Mouse (Mus musculus) left cerebral cortex, adult 11 months (tissue): ENCODE data around the gene Cdh23.

Experiments used
- DNase-seq: peaks from one replicate; pipeline ENCODE4 v3.0.0; 2022; ENCODE audit warnings: low spot score

Cdh23 gene

GRCm38 (mm10) chr10:60282116-60283014 is 413.9 kb downstream of the Cdh23 start:
- no peak for DNase-seq

DNA sequence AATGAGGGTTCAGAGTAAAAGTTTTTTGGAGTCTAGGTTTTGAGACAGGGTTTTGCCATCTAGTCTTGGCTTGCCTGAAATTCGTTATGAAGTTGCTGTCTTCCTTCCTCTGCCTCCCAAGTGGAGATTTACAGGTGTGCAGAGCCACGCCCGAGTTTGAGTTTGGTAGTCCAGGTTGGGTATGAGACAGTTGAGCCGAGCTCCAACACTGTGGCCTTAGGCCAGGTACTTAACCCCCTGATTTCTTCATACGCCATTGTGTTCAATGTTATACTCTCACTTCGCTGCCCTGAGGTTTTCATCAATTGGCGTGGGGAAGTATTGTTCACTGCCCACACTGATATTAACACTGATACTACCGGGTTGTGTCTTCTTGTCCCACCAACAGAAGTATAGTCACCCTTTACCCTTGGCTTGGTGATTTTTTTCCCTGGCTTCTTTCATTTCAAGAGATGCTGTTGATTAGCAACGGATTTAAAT is 414.7 kb downstream of the Cdh23 start:
- DNase-seq = no peak

DNA sequence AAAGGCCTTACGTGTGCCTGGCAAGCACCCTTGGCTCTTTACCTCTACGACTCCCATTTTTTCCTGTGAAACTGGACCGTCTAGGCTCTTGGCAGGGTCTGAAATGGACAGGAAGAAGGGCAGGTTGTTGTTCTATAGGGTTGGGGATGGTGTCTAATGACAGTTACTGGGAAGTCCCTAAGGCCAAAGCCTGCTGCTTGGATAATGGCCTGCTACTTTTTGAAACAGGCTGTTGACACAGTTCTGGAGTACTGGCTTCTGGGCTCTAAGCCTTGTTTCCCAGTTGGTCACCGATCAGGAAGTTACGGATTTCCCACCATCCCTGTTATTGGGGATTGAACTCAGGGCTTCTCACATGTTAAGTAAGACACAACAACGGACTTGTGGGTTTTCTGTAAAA is 415.9 kb downstream of the Cdh23 start:
- no peak for DNase-seq

GRCm38 (mm10) chr10:60279941-60280301 is 416.4 kb downstream of the Cdh23 start:
- DNase-seq = peak; percentile 73

- DNase-seq = no peak
These were observed 416.9 kb downstream of the Cdh23 start for GRCm38 (mm10) chr10:60279290-60279940.

DNA sequence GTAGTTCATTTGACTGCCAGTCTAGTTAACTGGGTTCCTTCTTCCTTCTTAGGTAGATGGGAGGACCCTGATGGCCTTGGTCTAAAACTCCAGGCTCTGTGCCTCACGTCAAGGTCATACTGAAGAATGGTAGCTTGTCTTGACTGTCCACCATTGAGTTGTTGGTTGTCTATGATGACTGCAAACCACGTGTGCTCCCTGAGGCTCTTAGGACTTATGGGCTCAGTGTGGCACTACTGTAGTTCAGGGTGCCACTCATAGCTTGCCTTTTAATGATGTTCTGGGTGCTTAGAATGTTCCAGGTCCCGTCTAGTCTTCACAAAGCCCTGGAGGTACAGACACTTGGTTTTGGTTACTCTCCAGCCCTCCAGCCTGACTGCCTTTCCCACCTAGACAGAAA is 417.5 kb downstream of the Cdh23 start:
- DNase-seq = no peak

DNA sequence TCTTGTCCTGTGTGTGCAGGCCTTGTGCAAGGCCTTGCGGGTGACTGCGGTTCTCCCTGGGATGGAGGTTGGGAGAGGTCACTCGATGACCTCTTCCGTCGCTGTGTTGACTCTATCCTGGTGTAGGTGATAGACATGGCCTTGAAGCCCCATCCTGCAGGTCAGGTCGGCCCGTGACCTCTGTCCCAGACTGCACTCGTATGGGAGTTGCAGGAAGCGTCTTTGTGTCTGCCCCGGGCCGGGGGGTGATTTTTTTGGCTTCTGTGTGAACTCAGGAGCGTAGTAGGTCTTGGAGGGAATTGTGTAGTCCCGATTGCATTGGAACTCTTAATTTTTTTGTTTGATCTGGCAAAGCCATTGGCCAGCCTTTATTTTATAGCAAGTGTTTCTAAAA is 418.3 kb downstream of the Cdh23 start:
- no peak for DNase-seq

DNA sequence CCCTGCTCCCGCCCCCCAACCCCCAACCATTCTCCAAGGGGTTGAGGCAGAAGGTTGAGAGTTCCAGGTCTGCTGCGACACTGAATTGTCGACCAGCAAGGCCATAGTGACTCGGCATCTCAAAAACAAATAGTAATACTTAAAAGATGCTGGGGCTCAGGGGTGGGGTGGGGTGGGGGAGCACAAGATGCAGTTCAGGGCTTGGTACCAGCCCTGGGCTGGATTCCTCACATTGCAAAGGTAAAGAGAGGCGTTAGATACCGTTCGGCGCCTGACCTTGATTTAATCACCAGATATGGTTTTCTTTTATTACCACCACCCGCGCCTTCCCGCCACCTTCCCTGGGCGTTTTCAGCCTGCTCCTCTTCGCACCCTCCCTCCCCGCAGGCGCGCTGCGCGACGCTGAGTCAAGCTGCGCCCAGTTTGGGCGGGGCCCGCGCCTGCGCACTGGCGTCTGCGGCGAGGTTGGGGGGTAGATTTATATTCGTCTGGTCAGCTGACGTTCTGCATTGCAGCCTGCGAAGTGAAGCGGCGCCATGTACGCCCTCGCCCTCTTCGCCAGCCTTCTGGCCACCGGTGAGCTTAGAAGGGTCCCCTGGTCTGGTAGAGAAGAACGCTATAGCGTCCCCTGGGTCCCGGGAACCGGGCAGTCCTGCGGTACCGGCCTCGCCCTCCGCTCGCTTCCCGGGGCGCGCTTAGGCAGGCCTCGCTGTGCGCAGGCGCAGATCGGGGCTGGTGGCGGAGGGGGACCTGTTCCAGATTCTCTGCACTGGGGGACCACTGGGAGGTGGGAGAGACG is 418.9 kb downstream of the Cdh23 start, which contains the start of gene Psap:
Gene Psap, plus strand, starts transcription at position 421 of the 799 bp plus-strand sequence.
- peak; percentile 89 for DNase-seq

- no peak for DNase-seq
These were observed 422.9 kb downstream of the Cdh23 start for GRCm38 (mm10) chr10:60273382-60273781.

GRCm38 (mm10) chr10:60272241-60272640 is 424.0 kb downstream of the Cdh23 start:
- DNase-seq = no peak

DNA sequence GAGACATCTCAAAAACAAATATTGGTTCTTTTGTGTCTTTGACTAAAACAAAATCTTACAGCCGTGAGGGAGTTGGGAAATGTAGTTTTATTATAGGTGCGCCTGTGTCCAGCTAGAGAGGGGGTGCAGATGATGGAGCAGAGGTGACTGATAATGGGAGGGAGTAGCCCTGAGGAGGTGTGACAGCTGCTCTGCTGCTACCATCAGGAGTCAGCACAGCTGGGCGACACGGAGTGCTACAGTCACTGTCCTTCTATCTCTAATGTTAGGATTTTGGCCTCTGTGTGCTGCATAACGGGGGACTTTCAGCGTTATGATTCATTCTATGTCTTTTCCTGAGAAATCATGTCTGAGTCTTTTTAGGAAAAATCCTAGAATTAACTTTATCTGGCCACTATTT is 425.3 kb downstream of the Cdh23 start:
- no peak for DNase-seq

- no peak for DNase-seq
These were observed 426.9 kb downstream of the Cdh23 start for GRCm38 (mm10) chr10:60269141-60270064.

DNA sequence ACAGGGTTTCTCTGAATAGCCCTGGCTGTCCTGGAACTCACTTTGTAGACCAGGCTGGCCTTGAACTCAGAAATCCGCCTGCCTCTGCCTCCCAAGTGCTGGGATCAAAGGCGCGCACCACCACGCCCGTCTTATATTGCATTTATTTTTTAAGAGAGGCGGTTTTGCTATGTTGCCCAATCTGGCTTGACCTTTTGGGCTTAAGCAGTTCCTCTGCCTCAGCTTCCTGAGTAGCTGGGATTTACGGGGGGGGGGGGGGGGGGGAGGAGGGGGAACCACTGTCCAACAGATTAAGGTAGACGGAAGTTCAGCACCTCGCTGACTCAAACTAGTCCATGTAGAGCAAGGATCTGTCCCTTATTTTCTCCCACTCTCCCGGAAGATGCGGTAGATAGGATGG is 427.6 kb downstream of the Cdh23 start:
- no peak for DNase-seq

GRCm38 (mm10) chr10:60266842-60267401 is 429.4 kb downstream of the Cdh23 start:
- DNase-seq = no peak

DNA sequence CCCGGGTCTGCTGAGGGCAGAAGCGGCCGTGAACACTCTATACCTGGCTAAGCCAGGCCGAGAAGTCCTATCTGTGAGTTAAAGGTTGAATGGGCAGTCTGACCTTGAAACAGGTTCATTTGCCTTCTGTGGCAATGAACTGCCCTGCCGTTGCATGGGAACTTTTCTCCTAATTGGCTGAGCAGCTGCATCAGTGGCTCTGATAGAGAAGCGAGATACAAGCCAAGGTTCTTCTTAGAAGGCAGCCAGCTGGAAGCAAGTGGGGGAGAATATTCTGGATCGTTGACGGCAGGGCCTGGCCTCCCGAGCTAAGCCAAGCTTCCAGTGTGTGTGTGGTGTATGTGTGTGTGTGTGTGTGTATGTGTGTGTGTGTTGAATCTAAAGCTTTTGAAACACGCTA is 431.0 kb downstream of the Cdh23 start:
- no peak for DNase-seq

DNA sequence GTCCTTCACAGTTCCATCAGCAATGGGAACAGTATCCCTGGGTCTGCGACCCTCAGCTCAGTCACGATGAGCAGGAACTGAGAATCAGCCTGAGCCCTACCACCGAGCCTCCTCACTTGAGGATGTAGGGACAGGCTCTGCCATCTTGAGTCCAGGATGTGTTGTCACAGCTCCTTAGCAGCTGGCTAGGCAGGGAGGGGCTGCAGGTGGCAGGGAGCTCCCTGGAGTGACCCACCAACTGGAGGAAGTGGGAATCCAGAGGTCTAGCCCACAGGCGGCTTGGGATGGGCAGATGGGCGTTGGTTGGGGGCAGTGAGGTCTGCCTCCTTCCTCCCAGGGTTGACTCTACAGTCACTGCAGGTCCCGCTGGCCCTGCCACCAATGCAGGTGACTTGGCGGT is 432.9 kb downstream of the Cdh23 start:
- DNase-seq = no peak

DNA sequence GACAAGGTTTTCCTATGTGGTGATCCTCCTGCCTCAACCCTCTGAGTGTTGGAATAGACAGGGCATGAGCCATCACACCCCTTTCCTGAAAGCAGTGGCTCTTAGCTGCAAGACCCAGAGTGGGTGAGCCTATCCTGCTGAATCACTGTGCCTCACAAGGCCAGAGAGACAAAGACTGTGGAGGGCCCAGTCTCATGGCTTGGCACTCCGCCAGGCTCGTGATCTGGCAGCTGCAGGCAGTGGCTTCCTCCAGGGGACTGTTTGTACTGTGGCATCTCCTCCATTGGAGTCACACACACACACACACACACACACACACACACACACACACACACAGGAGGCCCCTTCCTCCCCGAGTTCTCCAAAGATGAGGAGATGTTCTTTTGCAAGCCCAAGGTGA is 433.9 kb downstream of the Cdh23 start:
- DNase-seq = peak; percentile 80

- DNase-seq = no peak
These were observed 434.8 kb downstream of the Cdh23 start for GRCm38 (mm10) chr10:60261530-60261929.

DNA sequence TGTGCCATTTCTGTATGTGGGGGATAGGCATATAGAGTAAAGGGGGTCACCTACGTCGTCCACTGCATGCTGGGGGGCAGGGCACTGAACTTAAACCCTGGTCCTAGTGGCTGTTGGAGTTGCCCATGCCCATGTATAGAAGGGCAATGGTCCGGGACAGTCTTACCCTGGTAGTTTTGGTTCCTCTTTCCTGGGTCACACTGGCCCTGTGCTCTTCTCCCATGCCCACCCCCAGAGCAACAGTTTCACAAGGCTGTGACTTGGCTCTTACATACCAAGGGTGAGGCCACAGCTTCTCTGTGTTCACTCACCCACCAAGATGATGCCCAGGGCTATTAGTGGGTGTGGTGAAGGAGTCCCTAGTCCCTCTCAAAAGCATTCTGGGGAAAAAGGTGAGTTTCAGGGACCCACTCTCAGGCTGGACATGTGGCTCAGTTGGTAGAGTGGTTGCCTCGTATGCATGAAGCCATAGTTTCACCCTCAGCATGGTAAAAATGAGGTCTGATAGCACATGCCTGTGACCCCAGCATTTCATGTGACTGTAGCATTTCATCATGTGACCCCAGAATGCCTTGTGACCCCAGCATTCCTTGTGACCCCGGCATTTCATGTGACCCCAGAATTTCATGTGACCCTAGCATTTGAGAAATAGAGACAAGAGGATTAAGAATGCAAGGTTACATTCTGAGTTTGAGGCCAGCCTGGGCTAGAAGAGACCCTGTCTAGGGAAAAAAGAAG is 435.6 kb downstream of the Cdh23 start:
- DNase-seq = no peak

DNA sequence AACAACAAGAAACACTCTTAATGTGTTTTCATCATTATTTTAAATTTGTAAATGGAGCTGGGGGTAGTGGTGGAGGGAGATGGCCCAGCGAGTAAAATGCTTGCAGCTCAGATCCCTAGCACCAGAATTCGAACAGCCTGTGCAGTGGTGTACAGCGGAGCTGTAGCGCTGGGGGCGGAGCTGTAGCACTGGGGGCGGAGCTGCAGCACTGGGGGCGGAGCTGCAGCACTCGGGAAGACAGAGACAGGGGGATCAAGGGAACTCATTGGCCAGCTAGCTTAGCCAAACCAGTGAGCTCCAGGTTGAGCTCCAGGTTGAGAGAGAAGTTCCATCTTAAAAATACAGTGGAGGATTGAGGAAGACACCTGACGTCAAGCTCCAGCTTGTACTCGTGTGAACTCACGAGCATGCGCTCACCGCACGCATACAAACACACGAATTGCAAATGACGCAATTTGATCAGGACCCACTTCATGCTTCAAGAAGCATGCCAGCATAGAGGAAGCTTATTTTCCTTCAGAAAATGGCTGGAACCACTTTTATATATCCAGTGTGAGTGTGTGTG is 438.9 kb downstream of the Cdh23 start:
- no peak for DNase-seq
